Mouse (Mus musculus) ovary, adult 2 months (tissue): ENCODE results near the gene Lhx8. TPM values are rescaled to one million over a fixed set of nuclear protein-coding genes. Genes with fewer than 3 reads are reported as not detected.

Experiments
- polyA plus RNA-seq: library from polyadenylated mRNA; depleted of rRNA; stranded (reverse); fragments of >200 nt; gene quantifications from 2 replicates; pipeline ENCODE4 v1.2.3, GENCODE M21; 2012; rRNA removed

Gene Lhx8
- polyA plus RNA-seq = 5.3 and 6.6 TPM in 2 replicates

DNA sequence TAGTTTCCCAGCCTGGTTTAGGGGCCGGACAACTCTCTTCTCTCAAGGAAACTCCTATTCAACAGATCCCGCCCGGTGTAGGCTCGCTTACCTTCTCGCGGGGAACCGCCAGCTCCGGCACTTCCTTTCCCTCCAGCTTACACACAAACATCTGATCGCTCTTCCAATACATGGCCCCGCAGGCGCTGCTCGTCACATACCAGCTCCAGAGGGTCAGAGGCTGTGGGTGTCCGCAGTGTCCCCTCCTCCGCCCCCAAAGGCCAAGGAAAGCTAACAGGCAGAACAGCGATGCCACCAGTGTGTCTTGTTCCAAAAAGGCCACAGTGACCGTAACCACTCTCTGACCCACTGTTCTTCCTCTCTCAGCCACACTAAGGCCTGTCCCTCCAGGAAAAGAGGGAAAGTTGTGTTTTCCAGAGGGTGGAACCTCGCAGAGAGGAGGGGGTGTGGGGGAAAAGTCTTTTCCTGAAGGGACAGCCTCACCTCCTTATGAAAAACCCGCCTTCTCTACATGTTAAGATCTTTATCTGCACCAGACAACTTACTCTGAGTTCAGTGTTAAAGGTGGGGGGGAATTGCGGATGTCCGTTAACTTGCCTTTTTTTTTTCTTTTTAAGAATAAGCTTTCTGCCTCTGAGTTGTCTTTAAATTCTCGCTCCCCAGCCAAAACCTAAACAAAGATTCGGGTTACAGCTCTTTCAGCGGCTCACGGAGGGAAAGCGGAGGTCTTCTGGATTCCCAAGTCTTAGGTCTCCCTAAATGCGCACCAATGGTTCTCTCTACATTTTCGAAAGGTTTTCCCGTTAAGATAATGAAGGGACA lies at the start of gene Lhx8:
TSS of gene Lhx8 (minus strand) at position 479 of the 822 bp plus-strand sequence.

